Comparison of ENCODE assay signal across 8 mouse cellular contexts in genomic region chr11:120343519-120344309, GRCm38 (mm10). TPM values are rescaled to one million over a fixed set of nuclear protein-coding genes. Genes with fewer than 3 reads are reported as not detected.
A peak's percentile ranks its signal among the peaks of the same experiment; 100 is the strongest.
DNase-seq lines count a peak whose midpoint lies in the region; ATAC-seq and TF ChIP-seq lines count a peak whose summit lies in the region.
"Had no signal": no experiment of that assay in that cellular context is flagged by ENCODE, and none has a peak within 500 bp of the region (broad histone marks: within the 10 kb centered on the region; RNA-seq: fewer than 3 reads in every experiment).

No protein-coding gene starts in this region.

- peak overlapping the region; percentile 33; the same call in 1 of the 2 replicates for H3K27ac ChIP-seq in lung, embryonic 15.5 days
- H3K27ac ChIP-seq in embryonic facial prominence, embryonic 10.5 days (replicated peaks), result no peak overlapping the region
- no peak overlapping the region for H3K27ac ChIP-seq in hindbrain, embryonic 14.5 days
- peak overlapping the region; percentile 34; the same call in 1 of the 2 replicates for H3K27ac ChIP-seq in midbrain, postnatal 0 days (ENCODE audit: low read depth, low read length)

- H3K4me1 ChIP-seq in lung, embryonic 15.5 days, result peaks cover 6% of the 10 kb centered on the region
- H3K4me1 ChIP-seq in embryonic facial prominence, embryonic 10.5 days, result peaks cover 12% of the 10 kb centered on the region
- H3K4me1 ChIP-seq in hindbrain, embryonic 14.5 days (replicated peaks; ENCODE audit: control insufficient read depth, insufficient read depth, low read length), result peaks cover 8% of the 10 kb centered on the region
- no peaks in the 10 kb centered on the region; the same call in 1 of the 2 replicates for H3K4me1 ChIP-seq in midbrain, postnatal 0 days (ENCODE audit: insufficient read depth, low read length)

- H3K9me3 ChIP-seq in lung, embryonic 15.5 days, result no peaks in the 10 kb centered on the region
- H3K9me3 ChIP-seq in embryonic facial prominence, embryonic 10.5 days, result no peaks in the 10 kb centered on the region
- H3K9me3 ChIP-seq in hindbrain, embryonic 14.5 days (ENCODE audit: control insufficient read depth, low read length), result no peaks in the 10 kb centered on the region
- no peaks in the 10 kb centered on the region for H3K9me3 ChIP-seq in midbrain, postnatal 0 days (ENCODE audit: low read length)

- H3K9ac ChIP-seq in lung, embryonic 15.5 days, result no peak overlapping the region
- H3K9ac ChIP-seq in hindbrain, embryonic 14.5 days, result no peak overlapping the region
- H3K9ac ChIP-seq in midbrain, postnatal 0 days (replicated peaks; ENCODE audit: low read length, poor library complexity, severe bottlenecking), result no peak overlapping the region

- H3K4me2 ChIP-seq in lung, embryonic 15.5 days, result no peak overlapping the region
- peak overlapping the region; percentile 98 for H3K4me2 ChIP-seq in hindbrain, embryonic 14.5 days (replicated peaks)
- H3K4me2 ChIP-seq in midbrain, postnatal 0 days (ENCODE audit: low read depth, low read length, poor library complexity, severe bottlenecking), result peak overlapping the region; percentile 86

- no peak for TF ChIP-seq CTCF in midbrain, postnatal 0 days (IDR thresholded peaks at IDR 0.05)

- WGBS in lung, embryonic 15.5 days, result 49% methylated on average over 5 of the region's 5 CpGs
- 81% methylated on average over 5 of the region's 5 CpGs for WGBS in embryonic facial prominence, embryonic 10.5 days
- 73% methylated on average over 5 of the region's 5 CpGs for WGBS in hindbrain, embryonic 14.5 days
- 79% methylated on average over 5 of the region's 5 CpGs for WGBS in midbrain, postnatal 0 days

- no peak for ATAC-seq in lung, embryonic 15.5 days (ENCODE audit: borderline replicate concordance, extremely low read depth, low FRiP score, low TSS enrichment)
- ATAC-seq in hindbrain, embryonic 14.5 days (ENCODE audit: low FRiP score), result no peak
- ATAC-seq in midbrain, postnatal 0 days (ENCODE audit: low FRiP score), result no peak

- H3K27me3 ChIP-seq in lung, embryonic 15.5 days, result no peaks in the 10 kb centered on the region
- H3K27me3 ChIP-seq in embryonic facial prominence, embryonic 10.5 days (replicated peaks; ENCODE audit: low read depth, poor library complexity, severe bottlenecking), result no peaks in the 10 kb centered on the region
- H3K27me3 ChIP-seq in hindbrain, embryonic 14.5 days (ENCODE audit: control insufficient read depth, insufficient read depth, low read length), result no peaks in the 10 kb centered on the region
- H3K27me3 ChIP-seq in midbrain, postnatal 0 days (ENCODE audit: insufficient read depth, low read length), result no peaks in the 10 kb centered on the region

- DNase-seq in lung, postnatal 36 days, result no peak
- peak; percentile 57 for DNase-seq in embryonic facial prominence, embryonic 10.5 days (ENCODE audit: low spot score)
- DNase-seq in hindbrain, embryonic 14.5 days (ENCODE audit: low spot score), result no peak
- DNase-seq in midbrain, postnatal 0 days (ENCODE audit: low spot score), result no peak
- DNase-seq in spleen, postnatal 10 days (ENCODE audit: low spot score in 2 of 2), result no peak
- no peak for DNase-seq in adipocyte (ENCODE audit: low spot score)

- peaks cover 16% of the 10 kb centered on the region for H3K36me3 ChIP-seq in lung, embryonic 15.5 days
- peaks cover 26% of the 10 kb centered on the region for H3K36me3 ChIP-seq in embryonic facial prominence, embryonic 10.5 days (replicated peaks)
- peaks cover 23% of the 10 kb centered on the region for H3K36me3 ChIP-seq in hindbrain, embryonic 14.5 days (replicated peaks; ENCODE audit: control insufficient read depth, insufficient read depth)
- H3K36me3 ChIP-seq in midbrain, postnatal 0 days (ENCODE audit: insufficient read depth, low read length), result peaks cover 6% of the 10 kb centered on the region

- no peak overlapping the region for H3K4me3 ChIP-seq in lung, embryonic 15.5 days
- H3K4me3 ChIP-seq in embryonic facial prominence, embryonic 10.5 days, result peak overlapping the region; percentile 6; the same call in 1 of the 2 replicates
- H3K4me3 ChIP-seq in hindbrain, embryonic 14.5 days (replicated peaks; ENCODE audit: low read length), result 0 out of 2 replicates have a peak overlapping the region, but pooled peaks have one; percentile 40
- H3K4me3 ChIP-seq in midbrain, postnatal 0 days (ENCODE audit: low read depth, low read length), result no peak overlapping the region

RNA-seq across cellular contexts. Expression of gene Actg1, which starts 4.6 kb away (rescaled TPM):
- 2,618 and 2,638 TPM in 2 replicates for polyA plus RNA-seq in lung, embryonic 15.5 days (2015; fragmentation: Nextera tagmentation; extraction: Ambion mirVana)
- 3,067 and 3,150 TPM in 2 replicates for polyA plus RNA-seq in embryonic facial prominence, embryonic 10.5 days (2016; fragmentation: Nextera tagmentation; extraction: Ambion mirVana)
- 4,053 and 4,080 TPM in 2 replicates for polyA plus RNA-seq in hindbrain, embryonic 14.5 days (2014; fragmentation: Nextera tagmentation; extraction: Ambion mirVana)
- total RNA-seq in midbrain, postnatal 0 days (2014; rRNA removed), result 2,534 and 2,842 TPM in 2 replicates
- 3,992 and 4,056 TPM in 2 replicates for polyA plus RNA-seq in midbrain, postnatal 0 days (2015; fragmentation: Nextera tagmentation; extraction: Ambion mirVana)

RNA-seq across cellular contexts. Expression of gene Fscn2, which starts 17.6 kb away (rescaled TPM):
- 0.38 and 0.56 TPM in 2 replicates for polyA plus RNA-seq in lung, embryonic 15.5 days (2015; fragmentation: Nextera tagmentation; extraction: Ambion mirVana)
- polyA plus RNA-seq in embryonic facial prominence, embryonic 10.5 days (2016; fragmentation: Nextera tagmentation; extraction: Ambion mirVana), result 0.10 and 0.19 TPM in 2 replicates
- polyA plus RNA-seq in hindbrain, embryonic 14.5 days (2014; fragmentation: Nextera tagmentation; extraction: Ambion mirVana), result 1.6 and 2.2 TPM in 2 replicates
- 0.71 TPM in 1 of 2 replicates, not detected in the other for total RNA-seq in midbrain, postnatal 0 days (2014; rRNA removed)
- 0.71 and 1.5 TPM in 2 replicates for polyA plus RNA-seq in midbrain, postnatal 0 days (2015; fragmentation: Nextera tagmentation; extraction: Ambion mirVana)
- total RNA-seq: left cerebral cortex, postnatal 10 days had no signal

RNA-seq across cellular contexts. Expression of gene Faap100, which starts 34.9 kb away (rescaled TPM):
- 36.9 and 37.4 TPM in 2 replicates for polyA plus RNA-seq in lung, embryonic 15.5 days (2015; fragmentation: Nextera tagmentation; extraction: Ambion mirVana)
- polyA plus RNA-seq in embryonic facial prominence, embryonic 10.5 days (2016; fragmentation: Nextera tagmentation; extraction: Ambion mirVana), result 38.3 and 39.0 TPM in 2 replicates
- polyA plus RNA-seq in hindbrain, embryonic 14.5 days (2014; fragmentation: Nextera tagmentation; extraction: Ambion mirVana), result 85.6 and 90.1 TPM in 2 replicates
- total RNA-seq in midbrain, postnatal 0 days (2014; rRNA removed), result 165 and 180 TPM in 2 replicates
- polyA plus RNA-seq in midbrain, postnatal 0 days (2015; fragmentation: Nextera tagmentation; extraction: Ambion mirVana), result 109 and 114 TPM in 2 replicates

Comparison
In these comparisons a context has a peak if more than half of its experiments do, and no peak if none do; other contexts are left out.
1. H3K27ac ChIP-seq: peak in lung, embryonic 15.5 days (single experiment) and midbrain, postnatal 0 days (single experiment); none in embryonic facial prominence, embryonic 10.5 days (single experiment) and hindbrain, embryonic 14.5 days (single experiment).
2. H3K4me3 ChIP-seq: peak in embryonic facial prominence, embryonic 10.5 days (single experiment) and hindbrain, embryonic 14.5 days (single experiment); none in lung, embryonic 15.5 days (single experiment) and midbrain, postnatal 0 days (single experiment).